Mouse (Mus musculus): ENCODE measurements at regions not wholly inside any gene's neighbourhood (a gene's known extent, or its start where the extent isn't known, plus 50 kb on each side); places are given as distances from the start of the nearest gene placed in this dataset.

DNA sequence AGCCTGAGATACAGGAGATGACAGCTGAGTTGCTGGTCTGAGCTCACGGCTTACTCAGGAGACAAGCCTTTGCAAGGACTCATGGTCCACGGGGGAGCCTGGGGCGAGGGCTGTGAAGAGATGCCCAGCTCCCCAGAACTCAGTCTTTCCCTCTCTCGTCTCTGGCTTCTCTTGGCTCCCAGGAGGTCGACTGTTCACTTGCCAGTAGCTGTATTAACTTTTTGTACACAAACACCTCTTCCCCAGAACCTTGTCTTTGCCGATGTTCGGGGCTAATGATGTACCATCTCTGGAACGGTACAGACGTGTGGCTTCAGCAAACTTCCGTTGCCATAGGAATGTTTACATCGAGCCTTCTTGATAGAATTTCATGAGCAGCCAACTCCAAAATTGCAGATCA lies 84.5 kb upstream of the Mrps10 start:
- TF ChIP-seq CTCF (IDR thresholded peaks at IDR 0.05; ENCODE audit: low read depth, low read length) (no peak), GATA1 (IDR thresholded peaks at IDR 0.05; ENCODE audit: borderline replicate concordance, low read length) (no peak), POLR2AphosphoS5 (IDR thresholded peaks at IDR 0.05; ENCODE audit: insufficient replicate concordance, low read depth, low read length) (no peak), GATA2 (IDR thresholded peaks at IDR 0.05; ENCODE audit: borderline replicate concordance, low read depth, low read length) (no peak), TAL1 (conservative IDR thresholded peaks at IDR 0.05; ENCODE audit: low read depth, low read length) (no peak)
